Mouse (Mus musculus) heart, adult 2 months (tissue): ENCODE measurements around the gene Cfap161. TPM values are rescaled to one million over a fixed set of nuclear protein-coding genes. Genes with fewer than 3 reads are reported as not detected.

Source experiments
- DNase-seq, 2 experiments: peaks; one replicate each; pipeline ENCODE4 v3.0.0; 2021
- H3K27ac ChIP-seq: fragments of 200-600 bp; 2 replicates; pipeline ENCODE4 v1.8.1; 2022
- H3K27me3 ChIP-seq: fragments of 200-500 bp; 2 replicates; pipeline ENCODE4 v1.6.1; 2012; ENCODE audit warnings: mild to moderate bottlenecking, low read length, inconsistent platforms, mixed read lengths; ENCODE audit not compliant: control insufficient read depth, insufficient read depth
- H3K36me3 ChIP-seq: fragments of 200-500 bp; 2 replicates; pipeline ENCODE4 v1.6.1; 2012; ENCODE audit warnings: low read length, inconsistent platforms; ENCODE audit not compliant: control insufficient read depth, insufficient read depth
- H3K4me1 ChIP-seq: fragments of 200-500 bp; 2 replicates; pipeline ENCODE4 v1.6.1; 2011; ENCODE audit warnings: low read length; ENCODE audit not compliant: control insufficient read depth, insufficient read depth
- H3K4me3 ChIP-seq: fragments of 200-600 bp; 2 replicates; pipeline ENCODE4 v1.8.1; 2022
- H3K79me2 ChIP-seq: fragments of 200-500 bp; replicated peaks from 2 replicates; pipeline ENCODE4 v1.6.1; 2012; ENCODE audit warnings: mild to moderate bottlenecking, inconsistent platforms, low read length, moderate library complexity, mixed read lengths; ENCODE audit not compliant: control insufficient read depth, insufficient read depth
- H3K9ac ChIP-seq: fragments of 200-500 bp; 2 replicates; pipeline ENCODE4 v1.6.1; 2012; ENCODE audit warnings: low read depth, mild to moderate bottlenecking, control low read depth, inconsistent platforms, low read length, mixed read lengths
- CTCF ChIP-seq: fragments of 200-600 bp; IDR thresholded peaks from 2 replicates; pipeline ENCODE4 v1.8.1; 2022; ENCODE audit warnings: antibody characterized with exemption, mild to moderate bottlenecking, moderate library complexity
- EP300 ChIP-seq: fragments of 200-500 bp; IDR thresholded peaks from 2 replicates; pipeline ENCODE4 v1.6.1; 2011; ENCODE audit warnings: low read depth, low read length, control low read depth; ENCODE audit not compliant: insufficient read depth
- POLR2A ChIP-seq: fragments of 200-500 bp; IDR thresholded peaks from 2 replicates; pipeline ENCODE4 v1.6.1; 2011; ENCODE audit warnings: mild to moderate bottlenecking, low read depth, low read length, control low read depth; ENCODE audit not compliant: insufficient read depth
- WGBS: fragments of 180-500 bp; shearing (Covaris S2); methylation state at CpG from one replicate; pipeline ENCODE4 v1.1.7; 2018; 5-methylcytosine and 5-hydroxymethylcytosine counted together
- intact Hi-C: fragments of 180-260 bp; cut with DNase I; formaldehyde crosslinking; loops from one replicate; pipeline ENCODE4 v1.15.1; 2025
- polyA plus RNA-seq: library from polyadenylated mRNA; depleted of rRNA; stranded (reverse); fragments of >200 nt; gene quantifications from 2 replicates; pipeline ENCODE4 v1.2.3, GENCODE M21; 2012
- total RNA-seq, 2 experiments: library from RNA; stranded (reverse); gene quantifications; 2 replicates each; pipeline ENCODE4 v1.2.3; 2021

The Cfap161 gene
- total and polyA plus RNA-seq, 3 experiments, result 0.35 TPM; not detected in 2

DNA sequence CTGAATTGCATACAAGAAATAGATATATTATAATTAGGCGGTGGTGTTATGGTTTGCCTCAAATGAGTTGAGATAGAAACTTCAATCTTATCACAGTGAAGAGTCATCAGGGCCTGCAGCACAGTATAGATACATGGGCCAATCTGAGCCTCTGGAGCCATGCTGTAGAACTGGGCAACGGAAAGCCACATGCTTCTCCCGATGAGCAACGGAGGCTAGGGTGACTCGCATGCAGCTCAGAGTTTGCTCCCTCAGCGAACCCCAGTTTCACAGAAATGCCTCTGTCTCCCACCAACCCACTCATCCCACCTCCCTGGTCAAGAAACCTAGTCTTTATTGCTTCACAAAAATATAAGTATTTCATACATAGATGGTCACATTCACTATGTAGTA, 6.8 kb upstream of the Cfap161 start:
- Histone ChIP-seq H3K4me3 (no peak overlapping the region), H3K9ac (no peak overlapping the region), H3K27ac (no peak overlapping the region), H3K36me3 (no peaks in the 10 kb centered on the region), H3K79me2 (no peaks in the 10 kb centered on the region), H3K27me3 (no peaks in the 10 kb centered on the region), H3K4me1 (peaks cover 2% of the 10 kb centered on the region)
- intact Hi-C loops, result no loop called here
- no peak for TF ChIP-seq EP300
- no peak for TF ChIP-seq CTCF
- no peak for DNase-seq
- WGBS, result 86% methylated on average over 6 of the region's 6 CpGs

DNA sequence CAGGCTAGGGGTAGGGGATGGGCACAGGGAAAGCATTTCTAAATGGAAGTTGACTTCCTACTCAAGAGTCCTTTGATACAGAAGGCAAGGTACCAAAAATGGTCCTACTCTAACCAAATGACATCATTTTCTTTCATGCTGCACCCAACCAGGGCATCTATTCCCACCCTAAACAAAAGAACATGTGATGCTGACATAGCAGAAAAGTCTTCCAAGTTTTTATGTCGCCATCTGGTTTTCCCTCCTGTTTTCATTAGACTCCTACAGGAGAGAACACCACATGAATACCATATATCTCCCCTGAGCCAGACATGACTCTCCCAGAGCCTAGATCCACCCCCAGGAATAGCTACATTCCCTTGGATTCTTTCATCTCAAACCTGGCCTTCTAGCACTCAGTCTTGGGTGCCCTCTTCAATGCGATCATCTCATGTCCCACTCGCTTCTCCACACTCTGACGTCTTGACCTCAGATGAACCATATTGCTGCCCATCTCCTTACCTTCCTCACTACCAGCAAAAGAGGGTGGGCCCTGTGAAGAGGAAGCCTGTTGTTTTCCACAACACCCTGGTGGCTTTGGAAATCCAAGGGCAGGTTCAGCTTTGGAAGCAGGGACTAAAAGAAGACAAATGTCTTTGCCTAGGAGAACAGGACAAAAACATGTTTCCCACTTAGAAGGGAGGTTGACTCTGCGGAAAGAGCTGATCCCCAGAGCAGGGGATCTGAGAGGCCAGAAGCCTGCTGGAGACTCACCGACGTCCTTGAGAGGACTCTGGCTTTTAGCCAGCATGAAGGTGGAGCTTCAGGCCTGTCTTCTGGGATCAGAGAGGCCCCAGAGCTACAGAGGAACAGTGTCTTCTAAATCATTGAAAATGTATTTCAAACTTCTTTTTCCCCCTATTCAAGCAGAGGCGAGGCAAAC, 6.1 kb upstream of the Cfap161 start:
- no peak for DNase-seq
- Histone ChIP-seq H3K9ac (no peak overlapping the region), H3K36me3 (no peaks in the 10 kb centered on the region), H3K27me3 (no peaks in the 10 kb centered on the region), H3K4me3 (no peak overlapping the region), H3K79me2 (no peaks in the 10 kb centered on the region), H3K4me1 (peaks cover 2% of the 10 kb centered on the region), H3K27ac (no peak overlapping the region)
- TF ChIP-seq POLR2A, result no peak
- TF ChIP-seq CTCF, result no peak
- no peak for TF ChIP-seq EP300
- intact Hi-C loops, result no loop called here
- WGBS, result 67% methylated on average over 8 of the region's 8 CpGs

DNA sequence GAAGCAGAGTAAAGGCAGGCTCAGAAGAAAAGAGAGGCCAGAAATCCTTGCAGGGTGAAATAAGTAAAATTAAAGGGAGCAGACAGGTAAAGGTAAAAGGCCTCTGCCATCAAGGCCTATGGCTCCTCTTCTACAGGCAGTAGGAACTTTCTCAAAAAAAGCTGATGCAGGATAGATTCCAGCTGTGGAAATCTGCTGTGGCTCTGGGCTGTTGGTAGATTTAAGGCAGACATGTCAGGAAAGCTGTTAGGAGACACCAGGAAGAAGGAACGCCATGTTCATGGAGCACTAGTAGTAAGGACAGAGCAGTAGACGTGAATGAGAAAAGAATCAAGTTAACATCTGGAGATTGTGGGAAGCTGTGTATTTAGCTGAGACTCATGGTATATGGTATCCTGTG, 5.4 kb upstream of the Cfap161 start:
- intact Hi-C loops, result no loop called here
- 99% methylated on average over 2 of the region's 2 CpGs for WGBS
- Histone ChIP-seq H3K79me2 (no peaks in the 10 kb centered on the region), H3K9ac (no peak overlapping the region), H3K27ac (no peak overlapping the region), H3K27me3 (no peaks in the 10 kb centered on the region), H3K4me1 (peaks cover 2% of the 10 kb centered on the region), H3K4me3 (no peak overlapping the region), H3K36me3 (no peaks in the 10 kb centered on the region)
- TF ChIP-seq POLR2A (no peak), EP300 (no peak), CTCF (no peak)
- no peak for DNase-seq

DNA sequence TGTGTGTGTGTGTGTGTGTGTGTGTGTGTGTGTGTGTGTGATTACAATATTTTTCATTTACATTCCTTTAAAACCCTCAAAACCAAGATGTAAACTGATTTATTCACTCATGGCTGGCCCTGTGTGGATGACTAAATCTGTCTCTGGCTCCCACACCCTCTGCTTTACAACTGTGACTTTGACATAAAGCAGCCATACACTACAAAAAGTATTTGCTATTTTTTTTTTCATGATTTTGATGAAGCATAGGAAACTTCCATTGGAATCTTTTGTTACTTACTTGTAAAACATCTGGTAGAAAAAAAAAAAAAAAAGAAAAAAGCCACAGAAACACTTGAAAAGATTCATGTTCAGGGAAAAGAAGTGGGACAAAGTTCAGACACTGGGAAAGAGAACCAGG, 3.3 kb upstream of the Cfap161 start:
- Histone ChIP-seq H3K9ac (no peak overlapping the region), H3K36me3 (no peaks in the 10 kb centered on the region), H3K79me2 (no peaks in the 10 kb centered on the region), H3K27ac (no peak overlapping the region), H3K4me1 (peaks cover 2% of the 10 kb centered on the region), H3K27me3 (no peaks in the 10 kb centered on the region), H3K4me3 (no peak overlapping the region)
- intact Hi-C loops, result no loop called here
- TF ChIP-seq EP300 (no peak), CTCF (no peak), POLR2A (no peak)
- DNase-seq, result no peak

DNA sequence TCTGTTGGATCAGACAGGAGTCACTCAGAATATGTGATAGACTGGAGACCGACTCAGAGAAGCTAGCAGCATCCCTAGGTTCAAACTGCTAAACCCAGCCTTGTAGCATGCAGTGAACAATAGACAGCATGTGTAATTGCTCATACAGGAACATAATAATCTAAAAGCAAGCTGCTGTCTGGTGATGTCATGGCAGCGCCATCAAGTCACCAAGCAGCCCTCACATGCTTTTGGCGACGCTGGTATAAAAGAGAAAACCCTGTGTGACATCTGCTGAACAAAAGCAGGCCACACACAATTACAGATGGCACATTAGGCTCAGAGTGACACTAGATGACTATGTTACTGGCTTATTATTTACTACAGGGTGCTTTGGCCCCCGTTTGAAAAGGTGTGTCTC, 1.5 kb upstream of the Cfap161 start:
- Histone ChIP-seq H3K36me3 (no peaks in the 10 kb centered on the region), H3K27ac (no peak overlapping the region), H3K4me3 (no peak overlapping the region), H3K27me3 (no peaks in the 10 kb centered on the region), H3K4me1 (no peaks in the 10 kb centered on the region), H3K9ac (no peak overlapping the region), H3K79me2 (no peaks in the 10 kb centered on the region)
- WGBS, result 77% methylated on average over 5 of the region's 5 CpGs
- no peak for TF ChIP-seq POLR2A
- no peak for TF ChIP-seq CTCF
- no peak for TF ChIP-seq EP300
- DNase-seq, result no peak
- intact Hi-C loops, result no loop called here

DNA sequence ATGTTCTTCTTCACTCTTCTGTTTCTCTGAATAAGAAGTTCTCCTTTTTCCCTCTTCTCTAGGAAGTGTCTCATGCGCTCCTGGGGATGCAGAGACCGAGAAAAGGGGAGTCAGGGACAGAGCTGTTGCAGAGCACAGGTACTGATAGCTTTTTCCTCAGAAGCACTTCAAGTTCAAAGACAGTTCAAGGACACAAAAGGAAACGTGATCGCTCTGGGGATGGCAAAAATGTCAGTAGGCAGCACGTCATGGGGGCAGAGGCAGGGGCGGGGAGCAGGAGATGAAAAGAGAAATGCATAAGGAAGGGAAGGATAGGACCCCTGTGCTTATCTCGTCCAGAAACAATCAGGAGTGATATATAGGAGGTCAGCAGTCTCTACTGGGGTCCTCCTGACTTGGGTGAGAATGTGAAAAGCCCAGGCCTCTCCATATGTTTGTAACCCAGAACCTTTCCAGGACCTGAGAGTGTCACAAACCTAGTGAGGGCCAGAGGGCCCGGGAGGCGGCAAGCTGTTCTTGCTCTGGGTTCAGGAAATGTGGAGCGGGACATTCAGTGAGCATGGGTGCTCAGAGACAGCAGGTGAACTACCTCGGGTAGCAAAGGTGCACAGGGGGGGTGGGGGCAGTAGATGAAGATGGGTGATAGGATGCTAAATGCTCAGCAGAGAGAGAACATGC, 535 bp downstream of the Cfap161 start:
- H3K9ac ChIP-seq, result no peak overlapping the region
- intact Hi-C loops, result no loop called here
- H3K27ac ChIP-seq, result no peak overlapping the region

More for the DNA sequence above, 535 bp downstream of the Cfap161 start:
- DNase-seq, result no peak
- H3K4me3 ChIP-seq, result no peak overlapping the region
- H3K36me3 ChIP-seq, result no peaks in the 10 kb centered on the region
- whole genome bisulfite sequencing, result 48% methylated on average over 11 of the region's 11 CpGs
- no peaks in the 10 kb centered on the region for H3K79me2 ChIP-seq
- H3K27me3 ChIP-seq, result no peaks in the 10 kb centered on the region
- H3K4me1 ChIP-seq, result no peaks in the 10 kb centered on the region
- TF ChIP-seq CTCF (no peak), POLR2A (no peak), EP300 (no peak)
